Mouse (Mus musculus) MEL (cell line): ENCODE measurements at regions not wholly inside any gene's neighbourhood (a gene's known extent, or its start where the extent isn't known, plus 50 kb on each side); places are given as distances from the start of the nearest gene placed in this dataset.

Experiments used
- CTCF ChIP-seq, 3 experiments: IDR thresholded peaks in 2 of 3; conservative IDR thresholded peaks in 1 of 3; 2 replicates each; pipeline ENCODE4 v1.5.1; 2011 to 2012; ENCODE audit warnings: low read length in 3 of 3, low read depth in 2 of 3, mild to moderate bottlenecking in 2 of 3, improper control_type of control experiment in 1 of 3, inconsistent platforms in 1 of 3, mixed read lengths in 1 of 3, moderate library complexity in 1 of 3; ENCODE audit not compliant: control insufficient read depth in 1 of 3, insufficient read depth in 1 of 3, poor library complexity in 1 of 3, severe bottlenecking in 1 of 3
- HCFC1 ChIP-seq: IDR thresholded peaks from 2 replicates; pipeline ENCODE4 v1.6.1; 2012; ENCODE audit warnings: low read depth, mild to moderate bottlenecking, inconsistent platforms, low read length, improper control_type of control experiment, moderate library complexity

GRCm38 (mm10) chr7:51310191-51310590 is 200.6 kb upstream of the Ano5 start:
- TF ChIP-seq CTCF (IDR thresholded peaks at IDR 0.05 in 2 of 3, conservative IDR thresholded peaks at IDR 0.05 in 1 of 3; ENCODE audit: control insufficient read depth in 1 of 3, insufficient read depth in 1 of 3, low read depth in 2 of 3, low read length in 3 of 3, poor library complexity in 1 of 3, severe bottlenecking in 1 of 3) (no peak), HCFC1 (no peak)
